Mouse (Mus musculus) kidney, postnatal 10 days (tissue): ENCODE data around the gene Degs2.
"Not testable (repeated sequence)": the region's sequence is repeated elsewhere in the genome, so short reads cannot be mapped to it uniquely, and the experiment has no call there.

Experiments
- DNase-seq: peaks from one replicate; pipeline ENCODE4 v3.0.0; 2021; ENCODE audit warnings: mixed read lengths

The Degs2 gene

DNA sequence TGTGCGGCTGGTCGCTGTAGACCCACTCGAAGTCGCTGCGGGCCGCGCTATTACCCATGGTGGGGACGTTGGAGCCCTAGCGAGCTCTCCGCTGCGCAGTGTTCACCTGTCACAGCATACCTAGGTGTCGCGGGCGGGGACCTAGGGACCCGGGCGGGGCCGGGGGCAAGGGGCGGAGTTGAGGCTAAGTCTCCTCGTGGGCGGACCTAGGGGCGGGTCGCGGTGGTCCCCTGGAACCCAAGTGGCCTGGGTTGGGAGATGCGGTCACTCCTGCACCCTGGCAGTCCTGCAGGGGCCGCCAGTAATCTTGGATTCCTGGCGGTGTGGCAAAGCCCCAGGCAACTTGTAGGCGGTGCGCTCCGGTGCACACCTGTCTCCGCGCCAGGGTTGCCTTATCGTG lies at the start of gene Degs2:
Gene Degs2 (minus strand): TSS at position 131 of the 400 bp plus-strand sequence.
- peak; percentile 75 for DNase-seq

- DNase-seq = no peak
Observed at GRCm38 (mm10) chr12:108751790-108752189, 49.7 kb upstream of the Degs2 start.

- DNase-seq = no peak
Observed at GRCm38 (mm10) chr12:108750226-108750625, 48.1 kb upstream of the Degs2 start.

- DNase-seq = no peak
Observed at GRCm38 (mm10) chr12:108749454-108749853, 47.3 kb upstream of the Degs2 start.

- DNase-seq = no peak
Observed at GRCm38 (mm10) chr12:108749019-108749418, 46.9 kb upstream of the Degs2 start.

GRCm38 (mm10) chr12:108745990-108746389 lies 43.9 kb upstream of the Degs2 start:
- no peak for DNase-seq

DNA sequence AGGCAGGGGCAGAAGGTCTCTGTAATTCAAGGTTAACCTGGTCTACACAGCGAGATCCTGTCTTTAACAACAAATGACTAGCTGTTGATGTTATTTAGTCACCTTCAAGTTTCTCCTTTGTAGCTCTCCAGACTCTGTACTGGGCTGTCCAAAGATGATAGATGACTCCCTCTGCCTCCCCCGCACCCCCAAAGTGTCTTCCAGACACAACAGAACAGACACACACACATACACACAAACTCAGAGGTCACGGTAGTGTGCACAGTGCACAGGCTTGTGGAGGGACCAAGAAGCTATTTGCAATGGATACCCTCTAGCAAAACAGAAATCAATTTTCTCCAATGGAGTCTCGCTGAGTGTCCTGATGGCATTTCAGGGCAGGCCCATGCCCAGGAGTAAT lies 40.1 kb upstream of the Degs2 start:
- no peak for DNase-seq

- DNase-seq = no peak
Observed at GRCm38 (mm10) chr12:108741472-108741871, 39.4 kb upstream of the Degs2 start.

DNA sequence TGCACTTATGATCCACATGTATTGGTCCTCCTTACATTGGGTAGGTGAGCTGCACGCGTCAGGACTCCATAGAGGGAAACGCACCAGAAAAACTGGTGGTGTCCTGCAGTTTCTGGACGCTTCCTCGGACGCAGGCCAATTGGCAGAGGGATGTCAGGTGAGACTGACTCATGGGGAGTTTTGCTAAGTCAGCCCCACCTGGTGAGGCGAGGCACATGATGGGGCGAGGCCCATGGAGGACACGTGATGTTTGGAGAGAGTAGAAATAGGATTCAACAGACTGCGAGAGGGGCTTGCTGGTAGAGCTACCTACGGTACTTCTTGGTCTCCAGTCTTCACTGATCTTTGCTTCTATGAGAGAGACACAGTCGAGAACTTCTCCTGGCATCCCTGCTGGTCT lies 36.6 kb upstream of the Degs2 start:
- DNase-seq = no peak

DNA sequence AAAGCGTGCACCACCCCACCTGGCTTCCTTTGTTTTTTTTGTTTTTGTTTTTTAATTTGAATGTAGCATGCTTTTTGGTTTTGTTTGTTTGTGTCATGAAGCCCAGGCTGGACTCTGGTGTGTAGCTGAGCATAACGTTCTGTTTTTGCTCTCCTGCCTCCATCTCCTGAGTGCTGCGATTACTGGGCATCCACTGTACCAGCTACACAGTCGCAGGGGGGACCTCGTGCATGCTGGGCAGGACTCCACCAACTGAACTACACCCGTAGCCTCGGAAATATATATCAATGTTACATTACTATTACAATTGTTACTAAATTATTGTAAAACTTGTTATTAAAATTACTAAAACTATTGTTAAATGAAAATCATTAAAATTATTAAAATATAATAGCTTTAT lies 35.7 kb upstream of the Degs2 start:
- no peak for DNase-seq

DNA sequence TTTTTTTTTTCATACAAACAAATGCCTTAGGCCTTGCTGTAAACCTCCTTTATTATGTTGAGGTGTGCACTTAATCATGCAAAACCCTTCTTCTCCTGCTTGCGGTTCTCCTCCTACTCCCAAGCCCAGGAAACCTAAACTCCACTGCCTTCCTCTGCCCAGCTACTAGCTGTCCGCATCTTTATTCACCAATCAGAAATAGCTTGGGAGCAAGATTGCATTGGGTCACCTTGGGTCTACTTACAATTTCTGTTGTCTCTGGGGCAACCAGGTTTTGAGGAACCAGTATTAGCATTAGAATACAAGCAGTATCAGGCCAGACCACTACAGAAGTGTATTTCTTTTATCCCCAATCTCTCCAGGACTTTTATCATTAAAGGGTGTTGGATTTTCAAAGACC lies 32.3 kb upstream of the Degs2 start:
- no peak for DNase-seq

DNA sequence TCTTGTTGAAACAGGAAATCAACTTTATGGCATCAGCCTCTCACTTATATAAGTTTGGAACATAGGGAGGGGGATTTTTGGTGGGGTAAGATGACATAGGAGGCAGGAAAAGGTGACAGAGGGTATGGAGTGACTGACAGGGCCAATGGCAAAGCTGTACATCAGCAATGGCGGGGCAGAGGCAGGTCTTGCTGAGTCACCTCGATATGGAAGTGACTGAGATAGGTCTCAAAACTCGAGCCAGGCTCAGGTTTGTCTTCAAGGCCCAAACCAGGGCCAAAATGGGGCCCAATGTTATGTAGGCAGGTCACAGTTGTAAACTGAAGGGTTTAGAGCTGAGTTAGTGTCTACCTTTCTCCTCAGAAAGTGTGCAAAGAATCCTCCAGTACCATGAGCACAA lies 21.7 kb upstream of the Degs2 start:
- DNase-seq = no peak

DNA sequence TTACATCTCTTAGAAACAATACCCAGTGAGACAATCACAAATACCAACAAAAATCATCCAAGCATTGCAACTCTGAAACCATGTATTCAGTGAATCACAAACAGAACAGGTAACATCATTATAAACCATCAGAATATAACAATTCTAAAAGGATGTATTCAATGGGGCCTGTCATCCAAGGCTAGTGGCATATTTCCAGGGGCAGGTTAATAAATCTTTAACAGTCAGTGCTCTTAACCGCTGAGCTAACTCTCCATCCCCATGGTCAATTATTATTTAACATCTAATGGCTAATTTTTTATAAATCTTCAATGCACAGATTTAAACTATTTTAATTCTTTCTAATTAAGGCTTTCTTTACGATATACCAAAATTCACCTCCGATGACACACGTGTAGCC lies 20.3 kb upstream of the Degs2 start:
- DNase-seq = no peak

- DNase-seq = no peak
Observed at GRCm38 (mm10) chr12:108718485-108718884, 16.4 kb upstream of the Degs2 start.

GRCm38 (mm10) chr12:108715854-108716253 lies 13.7 kb upstream of the Degs2 start:
- no peak for DNase-seq

- DNase-seq = not testable (repeated sequence)
Observed at GRCm38 (mm10) chr12:108713972-108714371, 11.9 kb upstream of the Degs2 start.

- no peak for DNase-seq
Observed at GRCm38 (mm10) chr12:108712481-108712880, 10.4 kb upstream of the Degs2 start.

DNA sequence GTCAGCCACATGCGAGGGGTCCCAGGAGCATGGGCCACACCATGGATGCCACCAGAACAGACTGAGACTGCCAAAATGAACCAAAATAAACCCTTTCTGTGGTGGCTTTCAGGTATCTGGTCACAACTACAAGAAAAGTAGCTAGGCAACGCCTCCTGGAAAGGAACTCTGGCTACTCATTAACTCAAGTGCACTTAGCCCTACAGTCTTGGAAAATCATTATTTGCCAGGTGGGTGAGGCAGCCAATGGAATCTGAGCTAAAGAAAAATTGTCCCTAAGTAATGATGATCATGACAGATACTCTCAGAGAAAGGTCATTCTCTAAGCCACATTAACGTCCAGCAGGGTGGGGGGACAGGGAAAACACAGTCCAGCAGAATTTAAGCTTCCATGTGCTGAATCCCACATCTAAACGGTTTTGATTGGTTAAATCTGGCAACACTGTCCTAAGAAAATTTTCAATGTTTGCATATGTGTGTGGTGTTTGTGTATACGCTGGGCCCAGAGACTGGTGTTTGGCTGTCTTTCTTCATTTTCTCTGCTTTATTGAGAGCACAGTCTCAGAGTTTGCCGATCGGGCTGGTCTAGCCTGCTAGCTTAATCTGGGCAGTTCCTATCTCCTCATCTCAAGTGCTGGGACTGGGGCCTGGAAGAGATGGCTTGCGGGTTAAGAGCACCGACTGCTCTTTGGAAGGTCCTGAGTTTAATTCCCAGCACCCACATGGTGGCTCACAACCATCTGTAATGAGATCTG lies 8.9 kb upstream of the Degs2 start:
- peak; percentile 54 for DNase-seq

DNA sequence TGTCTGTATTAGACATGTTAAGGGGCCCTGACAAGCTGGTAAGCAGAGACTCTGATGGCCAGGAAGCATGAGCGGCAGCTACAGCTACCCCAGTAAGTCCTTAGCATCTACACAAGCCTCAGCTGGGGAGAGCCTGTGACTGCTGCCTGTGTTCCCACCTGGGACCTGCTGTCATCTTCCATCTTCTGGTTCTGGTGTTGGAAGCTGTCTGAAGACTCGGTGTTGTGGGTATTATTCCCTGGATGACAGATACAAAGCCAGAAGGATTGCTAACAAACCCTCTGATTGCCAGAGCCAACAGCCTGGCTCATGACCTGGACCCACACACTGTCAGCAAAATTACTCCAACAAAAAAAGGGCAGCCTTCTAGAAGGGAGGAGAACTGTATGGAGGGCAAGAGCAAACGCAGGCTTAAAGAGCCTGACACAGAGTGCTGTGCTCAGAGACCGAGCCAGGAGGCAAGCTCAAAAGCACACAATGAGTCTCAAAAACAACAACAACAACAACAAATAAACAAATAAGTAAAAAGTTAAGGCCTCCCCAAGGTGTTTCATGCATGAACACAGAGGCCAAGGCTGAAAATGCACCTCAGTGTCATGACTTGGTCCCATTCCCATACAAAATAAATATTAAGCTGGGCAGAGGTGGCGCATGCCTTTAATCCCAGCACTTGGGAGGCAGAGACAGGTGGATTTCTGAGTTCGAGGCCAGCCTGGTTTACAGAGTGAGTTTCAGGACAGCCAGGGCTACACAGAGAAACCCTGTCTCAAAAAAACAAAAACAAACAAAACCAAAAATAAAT lies 8.1 kb upstream of the Degs2 start:
- DNase-seq = peak; percentile 6

DNA sequence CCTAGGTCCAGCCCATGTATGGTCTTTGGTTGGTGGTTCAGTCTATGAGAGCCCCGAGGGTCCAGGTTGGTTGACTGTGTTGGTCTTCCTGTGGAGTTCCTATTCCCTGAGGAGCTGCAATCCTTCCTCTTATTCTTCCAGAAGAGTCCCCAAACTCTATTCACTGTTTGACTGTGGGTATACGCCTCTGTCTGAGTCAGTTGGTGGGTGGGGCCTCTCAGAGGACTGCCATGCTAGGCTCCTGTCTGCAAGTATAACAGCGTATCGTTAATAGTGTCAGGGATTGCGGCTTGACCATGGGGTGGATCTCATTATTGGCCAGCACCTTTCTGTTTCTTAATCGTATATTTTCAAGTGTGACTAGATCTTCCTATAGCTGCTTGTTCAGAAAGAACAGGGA lies 7.3 kb upstream of the Degs2 start:
- no peak for DNase-seq

GRCm38 (mm10) chr12:108706129-108706528 lies 4.0 kb upstream of the Degs2 start:
- DNase-seq = no peak

DNA sequence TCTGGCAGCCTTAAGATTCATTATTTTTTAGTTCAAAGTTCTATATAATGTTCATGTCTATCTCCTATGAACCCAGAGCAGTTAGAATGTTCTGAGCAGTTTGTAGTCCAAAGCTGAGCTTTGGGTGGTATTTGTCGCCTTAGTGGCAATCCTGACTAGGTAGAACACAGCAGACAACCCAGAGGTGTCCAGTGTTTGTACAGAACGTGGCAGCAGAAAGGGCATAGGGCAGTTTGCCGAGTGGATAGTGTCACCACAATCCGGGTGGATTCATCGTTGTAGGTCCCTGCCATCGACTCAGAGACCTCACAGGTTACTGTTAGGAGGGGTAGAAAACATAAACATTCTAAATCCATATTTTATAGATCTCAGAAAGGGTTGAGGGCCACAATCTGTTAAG lies 3.4 kb upstream of the Degs2 start:
- DNase-seq = no peak

GRCm38 (mm10) chr12:108701221-108701620 lies 894 bp downstream of the Degs2 start:
- no peak for DNase-seq

DNA sequence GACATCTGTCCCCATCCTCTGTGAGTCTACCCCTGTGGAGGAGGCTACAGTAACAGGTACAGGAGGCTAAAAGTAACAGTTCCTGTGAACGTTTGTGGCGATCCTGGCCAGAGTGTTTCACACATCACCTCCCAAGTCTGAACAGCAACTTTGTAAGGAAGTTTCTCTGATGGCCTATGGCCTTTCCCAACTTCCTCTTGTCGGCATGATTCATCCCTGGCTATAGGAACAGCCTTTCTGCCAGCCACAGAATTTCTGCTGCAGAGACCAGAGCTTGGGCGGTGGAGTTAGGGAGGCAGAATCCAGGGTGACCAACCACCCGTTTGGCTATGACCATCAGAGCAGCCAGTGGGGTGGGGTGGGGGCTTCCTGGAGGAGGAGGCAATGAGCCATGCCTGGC lies 2.1 kb downstream of the Degs2 start:
- no peak for DNase-seq
